Mouse (Mus musculus) CH12.LX (cell line): ENCODE measurements at regions not wholly inside any gene's neighbourhood (a gene's known extent, or its start where the extent isn't known, plus 50 kb on each side); places are given as distances from the start of the nearest gene placed in this dataset.

Experiments
- CTCF ChIP-seq, 2 experiments: IDR thresholded peaks in 1 of 2; conservative IDR thresholded peaks in 1 of 2; 2 replicates each; pipeline ENCODE4 v1.5.1; 2011 to 2012; ENCODE audit warnings: low read depth in 2 of 2, low read length in 2 of 2, improper control_type of control experiment in 1 of 2, inconsistent platforms in 1 of 2, mild to moderate bottlenecking in 1 of 2, moderate library complexity in 1 of 2
- EP300 ChIP-seq: IDR thresholded peaks from 2 replicates; pipeline ENCODE4 v1.6.1; 2011; ENCODE audit warnings: low read length, improper control_type of control experiment
- MYC ChIP-seq: IDR thresholded peaks from 2 replicates; pipeline ENCODE4 v1.6.1; 2011; ENCODE audit warnings: low read depth, mild to moderate bottlenecking, improper control_type of control experiment, low read length
- POLR2A ChIP-seq: IDR thresholded peaks from 2 replicates; pipeline ENCODE4 v1.6.1; 2011; ENCODE audit warnings: low read depth, mild to moderate bottlenecking, improper control_type of control experiment, low read length
- RAD21 ChIP-seq: IDR thresholded peaks from 2 replicates; pipeline ENCODE4 v1.6.1; 2011; ENCODE audit warnings: low read depth, mild to moderate bottlenecking, low read length, improper control_type of control experiment, moderate library complexity
- ZMIZ1 ChIP-seq: IDR thresholded peaks from 2 replicates; pipeline ENCODE4 v1.6.1; 2012; ENCODE audit warnings: low read depth, mild to moderate bottlenecking, inconsistent platforms, low read length, improper control_type of control experiment
- ZNF384 ChIP-seq: IDR thresholded peaks from 2 replicates; pipeline ENCODE4 v1.6.1; 2012; ENCODE audit warnings: low read depth, low read length, improper control_type of control experiment, inconsistent platforms

DNA sequence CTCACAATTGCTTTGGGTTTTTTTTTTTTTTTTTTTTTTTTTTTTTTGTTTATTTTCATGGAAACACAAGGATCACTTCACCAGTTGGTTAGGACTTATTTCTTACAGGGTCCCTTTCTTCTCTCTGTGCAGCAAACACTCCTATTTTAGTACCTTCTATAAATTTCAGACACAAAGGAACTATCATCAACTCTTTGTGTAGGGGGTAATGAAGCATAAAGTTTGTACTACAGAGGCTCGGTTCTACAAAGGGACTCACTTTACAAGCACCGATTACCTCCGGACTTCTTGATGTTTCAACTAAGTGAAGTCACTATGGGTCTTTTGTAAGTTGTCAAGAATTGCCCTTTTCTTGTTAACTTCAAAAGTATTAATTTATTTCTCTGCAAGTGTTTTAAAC, 318.0 kb downstream of the Gja1 start:
- TF ChIP-seq RAD21 = no peak
- no peak for TF ChIP-seq EP300
- TF ChIP-seq MYC = no peak
- no peak for TF ChIP-seq POLR2A
- TF ChIP-seq CTCF (conservative IDR thresholded peaks at IDR 0.05 in 1 of 2, IDR thresholded peaks at IDR 0.05 in 1 of 2; ENCODE audit: low read depth in 2 of 2, low read length in 2 of 2) = no peak
- no peak; the same call in 1 of the 2 replicates for TF ChIP-seq ZNF384
- no peak for TF ChIP-seq ZMIZ1
